Mouse (Mus musculus): ENCODE data around the gene Gm45140.
"Not testable (repeated sequence)": the region's sequence is repeated elsewhere in the genome, so short reads cannot be mapped to it uniquely, and the experiment has no call there.

The Gm45140 gene

GRCm38 (mm10) chr6:87777842-87778241 is 57.8 kb downstream of the Gm45140 start, which contains the start of gene Gp9:
Gene Gp9 (plus strand): TSS chr6:87778072.
- no peak for DNase-seq (ENCODE audit: extremely low spot score, low spot score)

- no peak for DNase-seq (ENCODE audit: extremely low spot score, low spot score)
Measured at GRCm38 (mm10) chr6:87776663-87777062, 58.9 kb downstream of the Gm45140 start.

- no peak for DNase-seq (ENCODE audit: extremely low spot score, low spot score)
Measured at GRCm38 (mm10) chr6:87775588-87776245, 59.9 kb downstream of the Gm45140 start.

GRCm38 (mm10) chr6:87774909-87775308 is 60.7 kb downstream of the Gm45140 start:
- no peak for DNase-seq (ENCODE audit: extremely low spot score, low spot score)

- DNase-seq (ENCODE audit: extremely low spot score, low spot score), result no peak
Measured at GRCm38 (mm10) chr6:87774466-87774865, 61.1 kb downstream of the Gm45140 start.

GRCm38 (mm10) chr6:87770626-87771025 is 65.0 kb downstream of the Gm45140 start:
- no peak for DNase-seq (ENCODE audit: extremely low spot score, low spot score)

- DNase-seq (ENCODE audit: extremely low spot score, low spot score), result not testable (repeated sequence)
Measured at GRCm38 (mm10) chr6:87764296-87764695, 71.3 kb downstream of the Gm45140 start.

- no peak for DNase-seq (ENCODE audit: extremely low spot score, low spot score)
Measured at GRCm38 (mm10) chr6:87763376-87764280, 72.0 kb downstream of the Gm45140 start.

GRCm38 (mm10) chr6:87762161-87762560 is 73.4 kb downstream of the Gm45140 start:
- no peak for DNase-seq (ENCODE audit: extremely low spot score, low spot score)

- no peak for DNase-seq (ENCODE audit: extremely low spot score, low spot score)
Measured at GRCm38 (mm10) chr6:87759850-87760249, 75.7 kb downstream of the Gm45140 start.

- no peak for DNase-seq (ENCODE audit: extremely low spot score, low spot score)
Measured at GRCm38 (mm10) chr6:87759404-87759803, 76.2 kb downstream of the Gm45140 start.

GRCm38 (mm10) chr6:87756896-87757295 is 78.7 kb downstream of the Gm45140 start:
- DNase-seq (ENCODE audit: extremely low spot score, low spot score), result no peak

GRCm38 (mm10) chr6:87755196-87755595 is 80.4 kb downstream of the Gm45140 start:
- no peak for DNase-seq (ENCODE audit: extremely low spot score, low spot score)

- DNase-seq (ENCODE audit: extremely low spot score, low spot score), result no peak
Measured at GRCm38 (mm10) chr6:87751574-87751973, 84.0 kb downstream of the Gm45140 start.

- DNase-seq (ENCODE audit: extremely low spot score, low spot score), result no peak
Measured at GRCm38 (mm10) chr6:87750184-87750910, 85.2 kb downstream of the Gm45140 start.

- no peak for DNase-seq (ENCODE audit: extremely low spot score, low spot score)
Measured at GRCm38 (mm10) chr6:87748531-87748930, 87.1 kb downstream of the Gm45140 start.

- no peak for DNase-seq (ENCODE audit: extremely low spot score, low spot score)
Measured at GRCm38 (mm10) chr6:87748078-87748477, 87.5 kb downstream of the Gm45140 start.

GRCm38 (mm10) chr6:87746849-87747248 is 88.7 kb downstream of the Gm45140 start:
- no peak for DNase-seq (ENCODE audit: extremely low spot score, low spot score)

GRCm38 (mm10) chr6:87746059-87746458 is 89.5 kb downstream of the Gm45140 start:
- DNase-seq (ENCODE audit: extremely low spot score, low spot score), result no peak

GRCm38 (mm10) chr6:87745301-87745700 is 90.3 kb downstream of the Gm45140 start:
- DNase-seq (ENCODE audit: extremely low spot score, low spot score), result no peak

- DNase-seq (ENCODE audit: extremely low spot score, low spot score), result no peak
Measured at GRCm38 (mm10) chr6:87744632-87745031, 91.0 kb downstream of the Gm45140 start.

GRCm38 (mm10) chr6:87743281-87743680 is 92.3 kb downstream of the Gm45140 start:
- DNase-seq (ENCODE audit: extremely low spot score, low spot score), result no peak

Data from neural tube, embryonic 10.5 days (tissue).